7 mouse cellular contexts compared by ENCODE assay signal in the genomic region with DNA sequence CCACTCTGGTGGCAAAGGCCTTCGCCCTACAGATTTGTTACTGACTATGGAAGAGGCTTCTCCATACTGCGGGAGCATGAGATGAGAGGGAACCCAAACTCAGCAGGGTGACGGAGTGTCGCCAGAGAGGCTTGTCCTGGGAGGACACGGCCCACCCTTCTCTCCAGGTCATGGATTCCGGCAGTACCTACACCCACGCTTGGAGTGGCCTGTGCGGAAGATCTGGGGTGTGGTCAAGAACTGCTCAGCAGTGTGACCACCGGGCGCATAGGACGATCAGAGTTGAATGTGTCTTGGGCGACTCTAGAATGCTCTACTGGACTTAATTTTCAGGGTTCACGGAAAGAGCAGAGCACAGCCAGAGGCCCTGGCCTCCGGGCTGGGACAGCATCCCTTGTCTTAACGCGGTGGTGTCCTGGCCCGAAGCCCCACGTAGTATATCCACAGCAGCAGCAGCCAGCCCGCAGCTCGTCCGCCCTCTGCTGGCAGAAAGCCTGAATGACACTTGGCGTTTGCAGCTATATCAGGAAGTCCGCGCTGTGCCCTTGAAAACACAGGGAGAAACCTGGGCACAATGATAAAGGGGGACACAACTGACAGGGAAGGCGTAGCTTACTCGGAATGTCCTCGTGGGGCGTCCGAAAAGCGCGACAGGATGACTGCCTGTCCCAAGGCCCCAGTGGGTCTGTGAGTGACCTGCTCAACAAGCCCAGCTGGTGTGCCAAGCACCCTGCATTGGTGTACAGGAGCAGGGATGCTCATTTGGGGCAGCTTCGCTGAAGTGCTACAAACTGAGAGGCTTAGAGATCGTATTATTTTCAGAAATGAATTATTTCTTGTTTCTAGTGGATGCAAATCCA. TPM values are rescaled to one million over a fixed set of nuclear protein-coding genes. Genes with fewer than 3 reads are reported as not detected.
A peak's percentile ranks its signal among the peaks of the same experiment; 100 is the strongest.
DNase-seq lines count a peak whose midpoint lies in the region; ATAC-seq and TF ChIP-seq lines count a peak whose summit lies in the region.

No protein-coding gene starts in this region.

- ATAC-seq in embryonic facial prominence, embryonic 11.5 days (replicated peaks; ENCODE audit: insufficient number of reproducible peaks, low FRiP score, low TSS enrichment, low read depth): peak; percentile 84
- ATAC-seq in limb, embryonic 11.5 days (ENCODE audit: insufficient number of reproducible peaks, low FRiP score, low TSS enrichment, low read depth): peak; percentile 61; the same call in 1 of the 2 replicates
- peak; percentile 76; the same call in 1 of the 2 replicates for ATAC-seq in midbrain, embryonic 14.5 days (ENCODE audit: low FRiP score, low TSS enrichment)

- no peaks in the 10 kb centered on the region for H3K27me3 ChIP-seq in embryonic facial prominence, embryonic 11.5 days (ENCODE audit: control insufficient read depth, insufficient read depth, low read length)
- no peaks in the 10 kb centered on the region for H3K27me3 ChIP-seq in heart, adult 2 months (ENCODE audit: control insufficient read depth, insufficient read depth, low read length)
- no peaks in the 10 kb centered on the region for H3K27me3 ChIP-seq in kidney, adult 2 months (replicated peaks; ENCODE audit: control insufficient read depth, insufficient read depth, low read length)
- no peaks in the 10 kb centered on the region for H3K27me3 ChIP-seq in limb, embryonic 11.5 days (ENCODE audit: control insufficient read depth, insufficient read depth, low read length)
- no peaks in the 10 kb centered on the region; the same call in none of the 2 replicates for H3K27me3 ChIP-seq in midbrain, embryonic 14.5 days (ENCODE audit: control insufficient read depth, insufficient read depth, low read length)

- no peaks in the 10 kb centered on the region for H3K79me2 ChIP-seq in heart, adult 2 months (replicated peaks; ENCODE audit: control insufficient read depth, insufficient read depth, low read length)

- no peak overlapping the region for H3K4me2 ChIP-seq in embryonic facial prominence, embryonic 11.5 days (ENCODE audit: low read depth, low read length)
- H3K4me2 ChIP-seq in limb, embryonic 11.5 days (ENCODE audit: low read depth, severe bottlenecking): no peak overlapping the region; the same call in 1 of the 2 replicates
- peak overlapping the region; percentile 34 for H3K4me2 ChIP-seq in midbrain, embryonic 14.5 days (ENCODE audit: low read length)

- WGBS in embryonic facial prominence, embryonic 11.5 days: 29% methylated on average over 33 of the region's 33 CpGs
- 27% methylated on average over 33 of the region's 33 CpGs for WGBS in heart, adult 2 months
- WGBS in kidney, adult 2 months: 24% methylated on average over 33 of the region's 33 CpGs
- WGBS in limb, embryonic 11.5 days: 29% methylated on average over 33 of the region's 33 CpGs
- WGBS in midbrain, embryonic 14.5 days: 31% methylated on average over 33 of the region's 33 CpGs

- DNase-seq in adrenal gland, postnatal 14 days: peak; percentile 92
- peak; percentile 87 for DNase-seq in embryonic facial prominence, embryonic 11.5 days (ENCODE audit: low spot score)
- peak; percentile 82 to 88 for DNase-seq in heart, adult 2 months
- DNase-seq in kidney, adult 2 months: peak; percentile 85
- DNase-seq in limb, embryonic 11.5 days (ENCODE audit: low spot score): peak; percentile 94
- DNase-seq in midbrain, embryonic 14.5 days: peak; percentile 93
- peak; percentile 57 to 79 for DNase-seq in spleen, adult 18-20 months

- H3K9ac ChIP-seq in embryonic facial prominence, embryonic 11.5 days (replicated peaks; ENCODE audit: low read length): no peak overlapping the region
- H3K9ac ChIP-seq in heart, adult 2 months (ENCODE audit: low read depth, low read length): no peak overlapping the region
- peak overlapping the region; percentile 19; the same call in 1 of the 2 replicates for H3K9ac ChIP-seq in limb, embryonic 11.5 days (ENCODE audit: low read length)
- peak overlapping the region; percentile 27; the same call in 1 of the 2 replicates for H3K9ac ChIP-seq in midbrain, embryonic 14.5 days (replicated peaks; ENCODE audit: low read length)

- no peaks in the 10 kb centered on the region for H3K36me3 ChIP-seq in embryonic facial prominence, embryonic 11.5 days (replicated peaks; ENCODE audit: control insufficient read depth, insufficient read depth, low read depth, low read length)
- no peaks in the 10 kb centered on the region for H3K36me3 ChIP-seq in heart, adult 2 months (ENCODE audit: control insufficient read depth, insufficient read depth, low read length)
- no peaks in the 10 kb centered on the region for H3K36me3 ChIP-seq in kidney, adult 2 months (ENCODE audit: control insufficient read depth, insufficient read depth, low read length)
- H3K36me3 ChIP-seq in limb, embryonic 11.5 days (ENCODE audit: control insufficient read depth, insufficient read depth, low read length): no peaks in the 10 kb centered on the region
- H3K36me3 ChIP-seq in midbrain, embryonic 14.5 days (ENCODE audit: control insufficient read depth, insufficient read depth, low read length): no peaks in the 10 kb centered on the region

- no peak overlapping the region for H3K27ac ChIP-seq in embryonic facial prominence, embryonic 11.5 days (replicated peaks; ENCODE audit: low read depth, low read length)
- no peak overlapping the region for H3K27ac ChIP-seq in heart, adult 2 months
- no peak overlapping the region for H3K27ac ChIP-seq in kidney, adult 2 months (ENCODE audit: insufficient read depth, low read depth, low read length)
- H3K27ac ChIP-seq in limb, embryonic 11.5 days (replicated peaks; ENCODE audit: low read depth, low read length): no peak overlapping the region
- H3K27ac ChIP-seq in midbrain, embryonic 14.5 days (replicated peaks; ENCODE audit: low read depth, low read length): no peak overlapping the region

- H3K4me1 ChIP-seq in embryonic facial prominence, embryonic 11.5 days (ENCODE audit: control insufficient read depth, insufficient read depth, low read length): no peaks in the 10 kb centered on the region
- H3K4me1 ChIP-seq in heart, adult 2 months (ENCODE audit: control insufficient read depth, insufficient read depth, low read length): 0 out of 2 replicates have a peak, but pooled peaks cover 2% of the 10 kb centered on the region
- no peaks in the 10 kb centered on the region for H3K4me1 ChIP-seq in kidney, adult 2 months (ENCODE audit: control insufficient read depth, insufficient read depth, low read length)
- 0 out of 2 replicates have a peak, but pooled peaks cover 3% of the 10 kb centered on the region for H3K4me1 ChIP-seq in limb, embryonic 11.5 days (ENCODE audit: control insufficient read depth, insufficient read depth, low read length)
- no peaks in the 10 kb centered on the region for H3K4me1 ChIP-seq in midbrain, embryonic 14.5 days (ENCODE audit: control insufficient read depth, insufficient read depth, low read length)

- peak; percentile 99; the same call in 1 of the 2 replicates for TF ChIP-seq CTCF in heart, adult 2 months (IDR thresholded peaks at IDR 0.05)
- TF ChIP-seq CTCF in kidney, adult 2 months (conservative IDR thresholded peaks at IDR 0.05; ENCODE audit: insufficient read depth, insufficient read length, low read depth, low read length): peak; percentile 96

- TF ChIP-seq POLR2A in heart, adult 2 months (IDR thresholded peaks at IDR 0.05; ENCODE audit: insufficient read depth, low read depth, low read length): no peak
- no peak for TF ChIP-seq POLR2A in kidney, adult 2 months (IDR thresholded peaks at IDR 0.05; ENCODE audit: low read depth, low read length)

- no peaks in the 10 kb centered on the region for H3K9me3 ChIP-seq in embryonic facial prominence, embryonic 11.5 days (replicated peaks; ENCODE audit: control insufficient read depth, low read length)
- no peaks in the 10 kb centered on the region for H3K9me3 ChIP-seq in limb, embryonic 11.5 days (ENCODE audit: control insufficient read depth, low read length)
- peaks cover 4% of the 10 kb centered on the region; the same call in 1 of the 2 replicates for H3K9me3 ChIP-seq in midbrain, embryonic 14.5 days (ENCODE audit: control insufficient read depth, low read length)

- H3K4me3 ChIP-seq in embryonic facial prominence, embryonic 11.5 days (ENCODE audit: low read depth, low read length): no peak overlapping the region
- no peak overlapping the region for H3K4me3 ChIP-seq in heart, adult 2 months
- no peak overlapping the region for H3K4me3 ChIP-seq in kidney, adult 2 months (ENCODE audit: insufficient read depth, low read depth, low read length)
- H3K4me3 ChIP-seq in limb, embryonic 11.5 days (ENCODE audit: low read depth, low read length): no peak overlapping the region
- H3K4me3 ChIP-seq in midbrain, embryonic 14.5 days (replicated peaks; ENCODE audit: low read depth, low read length): no peak overlapping the region

- peak; percentile 46; the same call in 1 of the 2 replicates for TF ChIP-seq EP300 in heart, adult 2 months (IDR thresholded peaks at IDR 0.05; ENCODE audit: insufficient read depth, low read depth, low read length)

- intact Hi-C loops in heart, adult 2 months (cut with DNase I): loop anchor here (2.0 to 5.0 kb wide), 4 partner anchors 70 to 1830 kb away; no protein-coding TSS in a partner anchor

RNA-seq across cellular contexts. Expression of a gene that starts 21.2 kb away (rescaled TPM):
- total RNA-seq in adrenal gland, postnatal 14 days (2021): 1.1 and 1.5 TPM in 2 replicates
- polyA plus RNA-seq in embryonic facial prominence, embryonic 11.5 days (2014; fragmentation: Nextera tagmentation; extraction: Ambion mirVana): not detected in 2 replicates
- under 1 TPM; 0.21 to 0.36 TPM for total RNA-seq in heart, adult 2 months (2021)
- polyA plus RNA-seq in heart, adult 2 months (2012; rRNA removed): 0.26 and 0.49 TPM in 2 replicates
- polyA plus RNA-seq in kidney, adult 2 months (2012; rRNA removed): 0.27 and 0.62 TPM in 2 replicates
- not detected in 2 replicates for polyA plus RNA-seq in limb, embryonic 11.5 days (2014; fragmentation: Nextera tagmentation; extraction: Ambion mirVana)
- not detected in 2 replicates for polyA plus RNA-seq in midbrain, embryonic 14.5 days (2014; fragmentation: Nextera tagmentation; extraction: Ambion mirVana)

RNA-seq across cellular contexts. Expression of a gene that starts 42.7 kb away (rescaled TPM):
- total RNA-seq in adrenal gland, postnatal 14 days (2021): 121 and 126 TPM in 2 replicates
- 155 and 160 TPM in 2 replicates for polyA plus RNA-seq in embryonic facial prominence, embryonic 11.5 days (2014; fragmentation: Nextera tagmentation; extraction: Ambion mirVana)
- total RNA-seq in heart, adult 2 months (2021): 100 to 1,000 TPM; 146 to 155 TPM
- polyA plus RNA-seq in heart, adult 2 months (2012; rRNA removed): 17.6 and 32.1 TPM in 2 replicates
- 17.3 and 28.2 TPM in 2 replicates for polyA plus RNA-seq in kidney, adult 2 months (2012; rRNA removed)
- polyA plus RNA-seq in limb, embryonic 11.5 days (2014; fragmentation: Nextera tagmentation; extraction: Ambion mirVana): 141 and 175 TPM in 2 replicates
- 110 and 121 TPM in 2 replicates for polyA plus RNA-seq in midbrain, embryonic 14.5 days (2014; fragmentation: Nextera tagmentation; extraction: Ambion mirVana)

Comparison
In these comparisons a context has a peak if more than half of its experiments do, and no peak if none do; other contexts are left out.
1. H3K9ac ChIP-seq: peak in limb, embryonic 11.5 days (single experiment) and midbrain, embryonic 14.5 days (single experiment); none in embryonic facial prominence, embryonic 11.5 days (single experiment) and heart, adult 2 months (single experiment).
2. Peak in every context shown above with its lines, with median percentiles within 50 percentile points of each other: DNase-seq and ATAC-seq.